Mouse (Mus musculus): ENCODE results near the gene Asphd2. TPM values are rescaled to one million over a fixed set of nuclear protein-coding genes. Genes with fewer than 3 reads are reported as not detected.
"Not testable (repeated sequence)": the region's sequence is repeated elsewhere in the genome, so short reads cannot be mapped to it uniquely, and the experiment has no call there.

The Asphd2 gene
- polyA plus RNA-seq (2012; rRNA removed) = 120 and 140 TPM in 2 replicates

DNA sequence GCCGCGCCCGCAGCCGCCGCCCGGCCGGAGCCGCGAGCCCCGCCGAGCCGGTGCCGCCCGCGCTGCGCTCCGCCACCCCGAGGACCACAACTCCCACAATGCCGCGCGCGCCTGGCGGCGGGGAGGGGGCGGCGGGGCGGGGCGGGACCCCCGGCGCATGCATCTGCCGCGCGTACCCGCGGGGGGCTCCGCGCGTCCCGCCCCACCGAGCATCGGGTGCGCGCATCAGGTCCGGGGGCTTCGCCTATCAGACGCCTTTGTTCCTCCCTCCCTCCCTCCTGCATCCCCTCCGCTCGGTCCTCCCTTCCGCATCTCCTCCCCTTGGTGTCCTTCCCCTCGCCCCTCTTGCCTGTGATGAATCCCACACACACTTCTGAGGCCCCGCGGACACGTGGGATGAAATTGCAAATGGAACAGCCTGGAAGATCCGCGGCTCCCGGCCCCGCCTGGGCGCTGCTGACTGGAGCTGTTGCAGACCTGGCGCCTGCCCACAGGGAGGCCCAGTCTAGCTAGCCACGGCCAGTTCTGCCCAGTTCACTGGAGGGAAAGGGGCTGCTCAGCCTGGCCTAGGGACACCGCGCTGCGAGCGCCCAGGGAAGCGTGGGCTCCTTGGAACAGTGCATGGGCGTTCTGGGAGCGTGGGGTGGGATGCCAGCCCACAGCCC, at the start of gene Asphd2:
Gene Asphd2 (minus strand): TSS at position 88 of the 665 bp plus-strand sequence.
- peak; percentile 97 for DNase-seq (ENCODE audit: low read depth)
- TF ChIP-seq POLR2A (IDR thresholded peaks at IDR 0.05; ENCODE audit: borderline replicate concordance, extremely low read depth, insufficient read depth, insufficient read length, poor library complexity, severe bottlenecking) (0 out of 2 replicates have a peak, but pooled peaks have one; percentile 30), CTCF (IDR thresholded peaks at IDR 0.05; ENCODE audit: borderline replicate concordance, extremely low read depth, insufficient read depth, insufficient read length) (peak; percentile 7; the same call in 1 of the 2 replicates)

GRCm38 (mm10) chr5:112438535-112438934, 43.9 kb upstream of the Asphd2 start:
- no peak for DNase-seq (ENCODE audit: low read depth)

GRCm38 (mm10) chr5:112433004-112433403, 38.3 kb upstream of the Asphd2 start:
- TF ChIP-seq POLR2A (IDR thresholded peaks at IDR 0.05; ENCODE audit: borderline replicate concordance, extremely low read depth, insufficient read depth, insufficient read length, poor library complexity, severe bottlenecking) = no peak
- TF ChIP-seq CTCF (IDR thresholded peaks at IDR 0.05; ENCODE audit: borderline replicate concordance, extremely low read depth, insufficient read depth, insufficient read length) = peak; percentile 90
- DNase-seq (ENCODE audit: low read depth) = peak; percentile 86

More at GRCm38 (mm10) chr5:112438535-112438934, 43.9 kb upstream of the Asphd2 start:
- no peak for TF ChIP-seq CTCF (IDR thresholded peaks at IDR 0.05; ENCODE audit: borderline replicate concordance, extremely low read depth, insufficient read depth, insufficient read length)
- TF ChIP-seq POLR2A (IDR thresholded peaks at IDR 0.05; ENCODE audit: borderline replicate concordance, extremely low read depth, insufficient read depth, insufficient read length, poor library complexity, severe bottlenecking) = no peak

DNA sequence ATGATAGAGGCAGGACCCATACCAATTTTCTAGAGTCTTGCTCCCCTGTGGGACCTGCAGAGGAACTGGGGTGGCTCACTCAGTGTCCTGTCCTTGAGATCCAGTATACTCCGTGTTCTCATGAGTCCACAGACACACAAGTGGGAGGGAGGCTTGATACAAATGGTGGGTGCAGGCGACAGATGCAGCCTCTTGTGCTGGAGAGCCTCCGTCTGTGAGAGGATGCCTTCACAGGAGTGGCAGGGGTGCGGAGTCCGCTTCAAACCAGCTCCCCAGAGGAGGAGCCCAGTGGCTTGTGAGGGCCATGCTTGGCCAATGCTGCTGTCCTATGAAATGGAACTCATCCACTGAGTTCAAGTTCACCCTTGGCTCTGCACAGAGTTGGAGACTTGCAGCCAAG, 37.4 kb upstream of the Asphd2 start:
- DNase-seq (ENCODE audit: low read depth) = no peak
- TF ChIP-seq CTCF (IDR thresholded peaks at IDR 0.05; ENCODE audit: borderline replicate concordance, extremely low read depth, insufficient read depth, insufficient read length) = no peak
- no peak for TF ChIP-seq POLR2A (IDR thresholded peaks at IDR 0.05; ENCODE audit: borderline replicate concordance, extremely low read depth, insufficient read depth, insufficient read length, poor library complexity, severe bottlenecking)

DNA sequence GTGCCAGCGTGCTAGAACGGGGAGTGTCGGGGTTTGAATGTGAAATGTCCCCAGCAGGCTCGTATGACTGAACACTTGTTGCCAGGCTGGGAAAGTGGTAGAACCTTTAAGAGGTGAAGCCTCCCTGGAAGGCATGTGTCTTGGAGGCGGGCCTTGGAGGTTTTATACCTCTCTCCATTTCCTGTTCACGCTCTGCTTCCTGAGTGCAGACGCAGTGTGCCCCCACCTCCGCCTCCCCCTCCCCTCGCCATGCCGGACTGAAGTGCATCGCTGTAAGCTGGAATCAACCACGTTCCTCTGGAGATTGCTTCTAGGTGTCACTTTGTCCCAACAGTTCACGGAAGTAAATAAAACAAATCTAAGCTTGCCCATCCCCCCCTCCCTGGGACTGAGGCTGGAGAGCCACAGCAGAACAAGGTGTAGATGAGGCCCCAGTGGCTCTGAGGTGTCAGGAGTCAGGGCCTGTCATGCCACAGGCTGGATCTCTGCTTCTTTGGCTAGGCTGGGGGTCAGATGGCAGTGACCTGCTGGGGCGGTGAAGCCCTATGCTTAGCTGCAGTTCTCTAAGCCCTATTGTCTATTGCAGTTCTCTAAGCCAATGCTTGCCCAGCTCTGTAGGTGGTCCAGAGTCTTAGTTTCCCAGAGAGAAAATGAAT, 36.6 kb upstream of the Asphd2 start:
- TF ChIP-seq CTCF (IDR thresholded peaks at IDR 0.05; ENCODE audit: borderline replicate concordance, extremely low read depth, insufficient read depth, insufficient read length) (no peak), POLR2A (IDR thresholded peaks at IDR 0.05; ENCODE audit: borderline replicate concordance, extremely low read depth, insufficient read depth, insufficient read length, poor library complexity, severe bottlenecking) (no peak)

DNA sequence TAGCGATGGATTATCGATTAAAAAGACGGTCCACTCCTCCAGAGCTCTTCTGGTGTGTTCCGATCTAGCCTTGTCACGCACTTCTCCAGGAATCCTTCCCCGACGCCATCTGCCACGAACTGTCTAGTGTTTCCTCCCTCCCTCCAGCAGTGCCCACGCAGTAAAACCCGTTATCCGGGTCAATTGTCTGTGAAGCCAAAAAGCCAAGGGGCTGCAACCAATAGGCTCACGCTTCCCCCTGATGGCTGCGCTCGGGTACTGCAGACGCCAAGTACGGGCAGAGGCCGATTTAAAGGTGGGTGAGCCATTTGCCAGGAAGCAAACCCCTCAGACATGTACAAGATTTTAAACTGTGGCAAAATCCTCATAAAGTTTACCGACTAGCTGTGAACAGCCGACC, 34.3 kb upstream of the Asphd2 start:
- peak; percentile 84 for DNase-seq (ENCODE audit: low read depth)
- TF ChIP-seq POLR2A (IDR thresholded peaks at IDR 0.05; ENCODE audit: borderline replicate concordance, extremely low read depth, insufficient read depth, insufficient read length, poor library complexity, severe bottlenecking) (no peak), CTCF (IDR thresholded peaks at IDR 0.05; ENCODE audit: borderline replicate concordance, extremely low read depth, insufficient read depth, insufficient read length) (peak; percentile 90)

More for the DNA sequence above, 36.6 kb upstream of the Asphd2 start:
- no peak for DNase-seq (ENCODE audit: low read depth)

DNA sequence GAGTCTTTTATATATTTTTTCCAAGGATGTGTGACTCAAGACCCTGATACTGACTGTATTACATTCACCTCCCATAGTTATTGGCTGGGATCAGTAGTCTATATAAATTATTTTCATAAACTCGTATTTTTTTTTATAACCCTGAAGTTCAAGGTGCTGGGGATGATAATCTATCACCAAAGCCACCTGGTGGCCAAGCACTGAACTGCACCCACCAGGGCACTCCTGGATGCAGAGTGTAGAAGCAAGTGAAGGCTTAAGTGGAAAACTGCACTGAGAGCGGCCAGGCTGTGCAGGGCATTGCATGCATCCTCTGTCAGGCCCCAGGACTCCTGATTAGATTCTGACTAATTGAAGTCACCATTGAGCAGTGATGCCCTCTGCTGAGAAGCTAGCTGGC, 32.6 kb upstream of the Asphd2 start:
- TF ChIP-seq CTCF (IDR thresholded peaks at IDR 0.05; ENCODE audit: borderline replicate concordance, extremely low read depth, insufficient read depth, insufficient read length) = peak; percentile 83
- TF ChIP-seq POLR2A (IDR thresholded peaks at IDR 0.05; ENCODE audit: borderline replicate concordance, extremely low read depth, insufficient read depth, insufficient read length, poor library complexity, severe bottlenecking) = no peak
- DNase-seq (ENCODE audit: low read depth) = peak; percentile 70

GRCm38 (mm10) chr5:112426635-112427034, 32.0 kb upstream of the Asphd2 start:
- TF ChIP-seq CTCF (IDR thresholded peaks at IDR 0.05; ENCODE audit: borderline replicate concordance, extremely low read depth, insufficient read depth, insufficient read length) (no peak), POLR2A (IDR thresholded peaks at IDR 0.05; ENCODE audit: borderline replicate concordance, extremely low read depth, insufficient read depth, insufficient read length, poor library complexity, severe bottlenecking) (no peak)
- no peak for DNase-seq (ENCODE audit: low read depth)

DNA sequence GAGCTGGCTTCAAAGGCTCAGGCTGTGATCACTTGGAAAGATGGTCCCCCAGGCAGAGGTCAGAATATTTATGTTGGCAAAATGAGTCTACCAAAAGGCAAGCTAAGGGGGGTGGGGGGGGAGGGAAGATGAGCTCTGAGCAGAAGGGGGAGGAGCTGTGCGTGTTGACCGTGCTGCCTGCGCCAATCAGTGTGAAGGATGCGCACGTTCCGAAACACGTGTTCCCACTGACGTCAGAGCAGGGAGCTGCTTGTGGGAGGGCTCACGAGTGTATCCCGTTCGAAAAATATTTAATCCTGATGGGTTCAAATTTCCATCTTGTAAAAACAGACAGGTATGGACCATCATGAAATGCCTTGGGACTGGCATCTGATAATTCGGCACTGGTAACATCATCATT, 24.9 kb upstream of the Asphd2 start:
- peak; percentile 60 for DNase-seq (ENCODE audit: low read depth)
- TF ChIP-seq CTCF (IDR thresholded peaks at IDR 0.05; ENCODE audit: borderline replicate concordance, extremely low read depth, insufficient read depth, insufficient read length) (no peak), POLR2A (IDR thresholded peaks at IDR 0.05; ENCODE audit: borderline replicate concordance, extremely low read depth, insufficient read depth, insufficient read length, poor library complexity, severe bottlenecking) (no peak)

- TF ChIP-seq POLR2A (IDR thresholded peaks at IDR 0.05; ENCODE audit: borderline replicate concordance, extremely low read depth, insufficient read depth, insufficient read length, poor library complexity, severe bottlenecking) (no peak), CTCF (IDR thresholded peaks at IDR 0.05; ENCODE audit: borderline replicate concordance, extremely low read depth, insufficient read depth, insufficient read length) (no peak)
- DNase-seq (ENCODE audit: low read depth) = peak; percentile 23
Observed at GRCm38 (mm10) chr5:112418023-112418422, 23.4 kb upstream of the Asphd2 start.

DNA sequence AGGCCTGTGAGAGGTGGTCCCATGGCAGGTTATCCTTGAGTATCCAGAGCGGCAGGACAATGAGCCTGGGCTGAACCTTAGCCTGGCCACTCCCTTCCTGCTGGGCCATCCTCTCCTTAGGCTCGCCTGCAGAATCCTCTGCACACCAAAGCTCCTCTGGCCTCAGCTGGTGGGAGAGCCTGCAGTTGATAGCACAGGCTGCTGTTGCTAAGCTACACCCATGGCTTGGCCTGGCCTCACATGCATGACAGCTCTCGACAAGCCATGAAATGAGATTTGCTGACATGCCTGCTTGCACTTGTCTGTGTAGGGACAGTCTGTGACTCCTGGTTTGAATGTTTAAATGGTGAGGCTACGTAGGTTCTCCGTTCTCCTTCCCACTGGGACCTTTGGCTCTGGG, 22.0 kb upstream of the Asphd2 start:
- peak; percentile 81 for DNase-seq (ENCODE audit: low read depth)
- TF ChIP-seq POLR2A (IDR thresholded peaks at IDR 0.05; ENCODE audit: borderline replicate concordance, extremely low read depth, insufficient read depth, insufficient read length, poor library complexity, severe bottlenecking) (no peak), CTCF (IDR thresholded peaks at IDR 0.05; ENCODE audit: borderline replicate concordance, extremely low read depth, insufficient read depth, insufficient read length) (no peak)

DNA sequence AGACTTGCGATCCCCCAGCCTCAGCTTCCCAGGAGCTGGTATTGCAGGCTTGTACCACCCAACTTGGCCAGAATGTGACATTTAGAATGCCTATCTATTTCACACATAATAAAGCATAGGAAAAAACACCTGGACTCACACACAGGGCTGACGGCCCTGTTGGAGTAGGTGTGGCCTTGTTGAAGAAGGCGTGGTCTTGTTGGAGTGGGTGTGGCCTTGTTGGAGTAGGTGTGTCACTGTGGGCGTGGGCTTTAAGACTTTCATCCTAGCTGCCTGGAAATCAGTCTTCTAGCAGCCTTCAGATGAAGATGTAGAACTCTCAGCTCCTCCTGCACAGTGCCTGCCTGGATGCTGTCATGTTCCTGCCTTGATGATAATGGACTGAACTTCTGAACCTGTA, 18.1 kb upstream of the Asphd2 start:
- not testable (repeated sequence) for DNase-seq (ENCODE audit: low read depth)
